Mouse (Mus musculus) heart, embryonic 14.5 days (tissue): ENCODE measurements around the gene 4930402H24Rik. TPM values are rescaled to one million over a fixed set of nuclear protein-coding genes. Genes with fewer than 3 reads are reported as not detected.
A peak's percentile ranks its signal among the peaks of the same experiment; 100 is the strongest.

Source experiments
- ATAC-seq: fragments of 200-750 bp; cut with Nextera tagmentation; 2 replicates; pipeline ENCODE4 v1.8.0; 2017; ENCODE audit warnings: low read depth, moderate TSS enrichment; ENCODE audit not compliant: insufficient number of reproducible peaks, insufficient read depth, low FRiP score
- H3K27ac ChIP-seq, 2 experiments: fragments of 200-500 bp in 1 of 2; fragments of 300-500 bp in 1 of 2; sonication (generic) in 1 of 2; replicated peaks in 1 of 2; 2 replicates each; pipeline ENCODE4 v1.5.1; 2012 to 2014; ENCODE audit warnings: low read depth in 2 of 2, low read length in 2 of 2, control low read depth in 1 of 2, mild to moderate bottlenecking in 1 of 2, mixed read lengths in 1 of 2; ENCODE audit not compliant: control insufficient read depth in 1 of 2, insufficient read depth in 1 of 2
- H3K27me3 ChIP-seq: fragments of 300-500 bp; sonication (generic); 2 replicates; pipeline ENCODE4 v1.6.1; 2014; ENCODE audit warnings: mild to moderate bottlenecking, low read length, control low read depth; ENCODE audit not compliant: control insufficient read depth, insufficient read depth
- H3K36me3 ChIP-seq: fragments of 300-500 bp; sonication (generic); 2 replicates; pipeline ENCODE4 v1.6.1; 2014; ENCODE audit warnings: mild to moderate bottlenecking, control low read depth, low read length, mixed read lengths; ENCODE audit not compliant: control insufficient read depth, insufficient read depth
- H3K4me1 ChIP-seq, 2 experiments: fragments of 200-500 bp in 1 of 2; fragments of 300-500 bp in 1 of 2; sonication (generic) in 1 of 2; 2 replicates each; pipeline ENCODE4 v1.6.1; 2012 to 2014; ENCODE audit warnings: low read length in 2 of 2, control low read depth in 1 of 2, mixed read lengths in 1 of 2; ENCODE audit not compliant: control insufficient read depth in 2 of 2, insufficient read depth in 2 of 2
- H3K4me2 ChIP-seq: fragments of 300-500 bp; sonication (generic); 2 replicates; pipeline ENCODE4 v1.6.1; 2014; ENCODE audit warnings: mild to moderate bottlenecking, low read length
- H3K4me3 ChIP-seq, 2 experiments: fragments of 200-500 bp in 1 of 2; fragments of 300-500 bp in 1 of 2; sonication (generic) in 1 of 2; 2 replicates each; pipeline ENCODE4 v1.5.1; 2012 to 2014; ENCODE audit warnings: low read length in 2 of 2, mild to moderate bottlenecking in 2 of 2, control low read depth in 1 of 2, low read depth in 1 of 2, moderate library complexity in 1 of 2; ENCODE audit not compliant: control insufficient read depth in 1 of 2, insufficient read depth in 1 of 2
- H3K9ac ChIP-seq: fragments of 300-500 bp; sonication (generic); 2 replicates; pipeline ENCODE4 v1.6.1; 2014; ENCODE audit warnings: mild to moderate bottlenecking, low read length
- H3K9me3 ChIP-seq: fragments of 300-500 bp; sonication (generic); 2 replicates; pipeline ENCODE4 v1.6.1; 2016; ENCODE audit warnings: low read length, control low read depth; ENCODE audit not compliant: control insufficient read depth
- WGBS: fragments of 180-500 bp; shearing (Covaris S2); extraction: QIAGEN DNeasy Blood & Tissue Kit; methylation state at CpG from one replicate; pipeline ENCODE4 v1.1.7; 2014; 5-methylcytosine and 5-hydroxymethylcytosine counted together
- polyA plus RNA-seq: library from polyadenylated mRNA; unstranded; fragments of >200 nt; fragmentation: Nextera tagmentation; extraction: Ambion mirVana; gene quantifications from 2 replicates; pipeline ENCODE4 v1.2.1, GENCODE M21; 2014

4930402H24Rik gene
- polyA plus RNA-seq, 1 experiment from 2014 or later = 56.3 TPM

DNA sequence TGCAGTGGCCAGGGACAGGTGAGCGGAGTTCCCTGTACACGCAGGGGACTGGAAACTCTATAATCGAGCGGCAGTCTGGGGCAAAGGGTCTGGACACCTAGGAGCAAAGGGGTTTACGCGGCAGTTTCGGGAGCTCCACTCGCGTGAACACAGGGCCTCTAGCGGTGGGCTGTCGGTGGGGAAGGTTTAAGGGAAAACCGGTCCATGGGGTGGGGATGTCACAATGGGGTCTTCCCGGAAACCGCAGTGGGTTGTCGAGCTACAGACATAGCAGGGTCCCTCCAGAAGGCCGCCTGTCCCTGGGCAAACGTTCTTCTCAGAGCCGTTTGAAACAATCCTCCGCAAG, 66.7 kb downstream of the 4930402H24Rik start:
- Histone ChIP-seq H3K4me2 (peak overlapping the region; percentile 72), H3K27ac (peak overlapping the region; percentile 96), H3K9ac (peak overlapping the region; percentile 95), H3K27me3 (no peaks in the 10 kb centered on the region), H3K36me3 (peaks cover 26% of the 10 kb centered on the region), H3K4me1 (peaks cover 9 to 33% of the 10 kb centered on the region in 2 experiments), H3K4me3 (peak overlapping the region; percentile 96 to 99), H3K9me3 (no peaks in the 10 kb centered on the region)
- WGBS = under 1% methylated on average over 19 of the region's 19 CpGs
- ATAC-seq = peak; percentile 46; the same call in 1 of the 2 replicates

- H3K4me2 ChIP-seq = peak overlapping the region; percentile 72
- peak overlapping the region; percentile 96 for H3K27ac ChIP-seq
- H3K9me3 ChIP-seq = no peaks in the 10 kb centered on the region
- H3K36me3 ChIP-seq = peaks cover 26% of the 10 kb centered on the region
- peak overlapping the region; percentile 95 for H3K9ac ChIP-seq
- ATAC-seq = no peak
- no peaks in the 10 kb centered on the region for H3K27me3 ChIP-seq
- peaks cover 7 to 28% of the 10 kb centered on the region in 2 experiments for H3K4me1 ChIP-seq
- WGBS = 0% methylated on average over 10 of the region's 10 CpGs
- H3K4me3 ChIP-seq = peak overlapping the region; percentile 96 to 99
These were observed 67.1 kb downstream of the 4930402H24Rik start for GRCm38 (mm10) chr2:130839084-130839483.

DNA sequence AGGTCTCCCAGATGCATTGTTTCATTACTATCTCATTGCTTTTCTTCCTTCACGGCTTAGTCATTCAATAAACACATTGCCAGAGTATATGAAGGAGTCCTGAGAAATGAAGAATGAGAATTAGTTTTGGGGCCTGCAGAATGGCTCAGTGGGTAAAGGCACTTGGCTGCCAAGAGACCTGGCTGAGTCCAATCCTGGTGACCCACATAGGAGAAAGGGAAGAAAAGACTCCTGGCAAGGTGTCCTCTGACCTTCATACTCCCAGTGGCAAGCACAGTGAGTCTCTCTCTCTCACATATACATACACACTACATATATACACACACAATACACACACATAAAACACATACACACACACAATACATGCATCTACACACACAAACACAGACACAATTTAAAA, 68.1 kb downstream of the 4930402H24Rik start:
- H3K36me3 ChIP-seq = peaks cover 26% of the 10 kb centered on the region
- H3K4me1 ChIP-seq = peaks cover 7 to 20% of the 10 kb centered on the region in 2 experiments
- peak overlapping the region in 1 of 2 experiments; percentile 96; a peak in 2 of 4 replicates for H3K27ac ChIP-seq
- peak overlapping the region; percentile 95 for H3K9ac ChIP-seq
- peak overlapping the region in 1 of 2 experiments; percentile 99; a peak in 2 of 4 replicates for H3K4me3 ChIP-seq
- WGBS = 25% methylated on average over 1 of the region's 1 CpGs
- H3K27me3 ChIP-seq = no peaks in the 10 kb centered on the region
- peak overlapping the region; percentile 72 for H3K4me2 ChIP-seq
- no peak for ATAC-seq
- no peaks in the 10 kb centered on the region for H3K9me3 ChIP-seq

GRCm38 (mm10) chr2:130833699-130834098, 72.5 kb downstream of the 4930402H24Rik start:
- Histone ChIP-seq H3K4me2 (no peak overlapping the region), H3K27me3 (no peaks in the 10 kb centered on the region), H3K9ac (no peak overlapping the region), H3K9me3 (no peaks in the 10 kb centered on the region), H3K4me1 (peaks cover 2 to 10% of the 10 kb centered on the region in 2 experiments), H3K27ac (no peak overlapping the region), H3K36me3 (peaks cover 50% of the 10 kb centered on the region), H3K4me3 (no peak overlapping the region)
- 76% methylated on average over 3 of the region's 3 CpGs for WGBS
- no peak for ATAC-seq

DNA sequence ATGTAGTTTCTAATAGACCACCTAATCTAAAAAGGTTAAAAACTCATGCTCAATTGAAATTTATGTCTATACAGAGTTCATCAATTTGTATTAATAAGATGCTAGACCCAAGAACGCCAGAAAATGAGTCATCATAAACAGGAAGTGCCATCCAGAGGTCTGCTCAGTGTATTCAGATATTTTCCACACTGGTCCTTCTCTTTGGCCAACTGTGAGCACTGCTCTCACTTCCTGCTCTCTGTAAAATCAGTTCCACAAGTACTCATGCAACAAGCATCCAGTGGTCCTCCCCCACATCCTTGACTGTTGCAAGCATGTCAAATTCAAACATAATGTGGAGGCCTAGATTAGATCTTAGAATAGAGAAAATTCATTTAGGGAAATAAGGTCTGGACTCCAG, 73.6 kb downstream of the 4930402H24Rik start:
- WGBS = 61% methylated on average over 1 of the region's 1 CpGs
- Histone ChIP-seq H3K9ac (no peak overlapping the region), H3K4me1 (peaks cover 2 to 3% of the 10 kb centered on the region in 2 experiments; a peak in 3 of 4 replicates), H3K27ac (no peak overlapping the region), H3K4me2 (no peak overlapping the region), H3K9me3 (no peaks in the 10 kb centered on the region), H3K36me3 (peaks cover 44% of the 10 kb centered on the region), H3K27me3 (no peaks in the 10 kb centered on the region), H3K4me3 (no peak overlapping the region)
- ATAC-seq = no peak

- H3K27me3 ChIP-seq = no peaks in the 10 kb centered on the region
- 32% methylated on average over 2 of the region's 2 CpGs for WGBS
- H3K27ac ChIP-seq = peak overlapping the region in 1 of 2 experiments; percentile 12; a peak in 2 of 4 replicates
- H3K9ac ChIP-seq = no peak overlapping the region
- no peak overlapping the region for H3K4me3 ChIP-seq
- peaks cover 2 to 3% of the 10 kb centered on the region in 2 experiments for H3K4me1 ChIP-seq
- H3K9me3 ChIP-seq = no peaks in the 10 kb centered on the region
- no peak overlapping the region for H3K4me2 ChIP-seq
- ATAC-seq = no peak
- peaks cover 39% of the 10 kb centered on the region for H3K36me3 ChIP-seq
These were observed 74.2 kb downstream of the 4930402H24Rik start for GRCm38 (mm10) chr2:130832012-130832411.

- no peak overlapping the region for H3K27ac ChIP-seq
- peaks cover 28% of the 10 kb centered on the region for H3K36me3 ChIP-seq
- H3K4me3 ChIP-seq = no peak overlapping the region
- H3K27me3 ChIP-seq = no peaks in the 10 kb centered on the region
- no peak for ATAC-seq
- WGBS = 89% methylated on average over 3 of the region's 3 CpGs
- H3K4me1 ChIP-seq = peaks cover 2 to 3% of the 10 kb centered on the region in 2 experiments
- H3K9me3 ChIP-seq = no peaks in the 10 kb centered on the region
- H3K4me2 ChIP-seq = no peak overlapping the region
- no peak overlapping the region for H3K9ac ChIP-seq
These were observed 76.0 kb downstream of the 4930402H24Rik start for GRCm38 (mm10) chr2:130830236-130830635.

GRCm38 (mm10) chr2:130829496-130829895, 76.7 kb downstream of the 4930402H24Rik start:
- Histone ChIP-seq H3K9me3 (no peaks in the 10 kb centered on the region), H3K4me3 (no peak overlapping the region), H3K27me3 (no peaks in the 10 kb centered on the region), H3K4me2 (no peak overlapping the region), H3K27ac (no peak overlapping the region), H3K4me1 (peaks cover 2 to 3% of the 10 kb centered on the region in 2 experiments), H3K36me3 (peaks cover 24% of the 10 kb centered on the region), H3K9ac (no peak overlapping the region)
- ATAC-seq = no peak
- whole genome bisulfite sequencing = 89% methylated on average over 4 of the region's 4 CpGs
